Mouse (Mus musculus): Measurements from ENCODE around the gene Mettl14. TPM values are rescaled to one million over a fixed set of nuclear protein-coding genes. Genes with fewer than 3 reads are reported as not detected.
"Not testable (repeated sequence)": the region's sequence is repeated elsewhere in the genome, so short reads cannot be mapped to it uniquely, and the experiment has no call there.

Gene Mettl14
- polyA plus RNA-seq, 1 experiment from 2014 or later: 28.9 TPM

DNA sequence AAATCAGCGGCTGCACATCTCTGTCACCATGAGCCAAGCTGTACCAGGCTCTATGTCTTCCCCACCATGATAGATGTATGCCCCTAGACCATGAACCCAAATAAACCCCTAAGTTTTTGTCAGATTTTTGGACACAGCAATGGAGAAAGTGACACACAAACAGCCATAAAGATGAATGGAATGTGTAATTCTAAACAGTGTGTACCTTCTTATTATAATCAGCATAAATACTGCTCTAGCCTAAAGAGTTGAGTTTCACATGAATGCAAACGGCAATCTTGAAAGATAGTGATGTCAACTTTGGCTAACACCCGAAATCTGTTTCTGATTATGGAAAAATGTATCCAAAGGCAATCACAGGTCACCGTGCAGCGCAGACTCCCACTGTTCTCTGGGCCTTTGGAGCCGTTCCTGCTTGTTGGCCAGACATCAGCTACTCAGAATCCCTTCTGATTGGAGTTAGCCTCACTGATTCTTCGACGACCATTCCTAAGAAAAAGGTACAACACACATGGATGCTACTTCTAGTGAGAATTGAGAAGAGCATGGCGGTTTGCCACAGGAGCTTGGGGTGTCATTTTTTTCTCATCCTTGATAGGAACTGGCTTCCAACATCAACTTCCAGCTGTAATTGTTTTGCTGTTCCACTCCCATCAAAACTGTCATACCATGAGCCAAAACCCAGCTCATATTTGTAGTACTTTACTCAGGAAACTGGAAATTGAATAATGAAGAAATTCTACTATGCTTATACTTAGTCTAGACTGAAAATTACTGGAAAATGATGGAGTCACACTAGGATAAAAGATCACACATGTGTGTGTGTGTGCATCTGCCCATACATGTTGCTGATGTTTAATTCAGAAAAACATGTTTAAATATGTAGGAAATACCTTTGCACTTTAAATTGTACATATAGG is 11.9 kb upstream of the Mettl14 start:
- TF ChIP-seq CTCF (IDR thresholded peaks at IDR 0.05): no peak
- ATAC-seq (no peak), DNase-seq (ENCODE audit: low read depth, low spot score) (no peak)
- POLR2A ChIA-PET: no interaction called here
- CTCF ChIA-PET: interaction anchor here (1.8 kb wide), 1 partner anchor 14 kb away, joined by 7 read pairs; no protein-coding TSS in a partner anchor
- in situ Hi-C loops (cut with MboI; ENCODE audit: low pct_unique_long_range_greater_than_20kb): loop anchor here (25.0 kb wide), 1 partner anchor 864 kb away; no protein-coding TSS in a partner anchor
- peaks cover 5% of the 10 kb centered on the region for H3K27me3 ChIP-seq

DNA sequence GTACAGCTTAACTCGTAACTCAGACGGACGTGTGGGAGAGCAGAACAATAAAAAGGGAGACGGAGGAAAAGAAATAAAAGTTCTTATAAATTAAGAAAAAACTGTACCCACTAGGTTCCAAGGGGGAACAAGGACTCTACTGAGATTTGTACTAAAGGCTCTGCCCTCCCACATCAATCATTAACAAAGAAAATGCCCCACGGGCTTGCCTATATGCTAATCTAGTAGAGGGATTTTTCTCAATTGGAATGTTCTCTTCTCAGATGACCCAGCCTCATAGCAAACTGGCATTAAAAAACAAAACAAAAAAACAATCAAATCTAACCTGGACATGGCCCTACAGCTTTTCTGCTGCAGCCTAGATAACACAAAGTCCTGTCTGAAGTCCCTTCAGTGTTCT is 9.7 kb upstream of the Mettl14 start:
- TF ChIP-seq CTCF (IDR thresholded peaks at IDR 0.05): no peak
- in situ Hi-C loops (cut with MboI; ENCODE audit: low pct_unique_long_range_greater_than_20kb): loop anchor here (25.0 kb wide), 1 partner anchor 867 kb away; no protein-coding TSS in a partner anchor
- ATAC-seq: no peak

DNA sequence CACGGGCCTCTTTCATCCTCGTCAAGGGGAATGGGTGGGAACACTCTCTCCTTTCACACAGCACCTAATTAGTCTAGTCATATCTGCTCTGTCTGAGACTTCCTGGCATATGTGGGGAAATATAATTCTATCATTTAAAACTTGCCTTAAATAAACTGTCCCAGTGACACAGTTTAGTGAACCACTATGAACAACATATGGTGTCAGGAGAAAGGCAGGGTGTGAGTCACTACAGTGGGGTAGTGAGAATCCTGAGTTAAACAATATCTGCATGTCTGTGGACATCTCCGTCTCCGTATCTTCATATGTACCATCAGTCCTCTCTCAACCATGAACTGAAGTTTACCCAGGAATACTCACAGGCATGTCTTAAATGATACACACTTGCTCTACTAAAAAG is 5.3 kb upstream of the Mettl14 start:
- peaks cover 8% of the 10 kb centered on the region for H3K27me3 ChIP-seq
- no peak for TF ChIP-seq CTCF (IDR thresholded peaks at IDR 0.05)
- no peak for ATAC-seq
- no peak for DNase-seq (ENCODE audit: low read depth, low spot score)
- CTCF ChIA-PET: interaction anchor here (1.6 kb wide), 1 partner anchor 117 kb away, joined by 3 read pairs; no protein-coding TSS in a partner anchor
- in situ Hi-C loops (cut with MboI; ENCODE audit: low pct_unique_long_range_greater_than_20kb): loop anchor here (25.0 kb wide), 1 partner anchor 871 kb away; no protein-coding TSS in a partner anchor
- POLR2A ChIA-PET: no interaction called here

More for the DNA sequence above, 9.7 kb upstream of the Mettl14 start:
- DNase-seq (ENCODE audit: low read depth, low spot score): no peak
- ChIA-PET CTCF (no interaction called here), POLR2A (no interaction called here)
- peaks cover 8% of the 10 kb centered on the region for H3K27me3 ChIP-seq

DNA sequence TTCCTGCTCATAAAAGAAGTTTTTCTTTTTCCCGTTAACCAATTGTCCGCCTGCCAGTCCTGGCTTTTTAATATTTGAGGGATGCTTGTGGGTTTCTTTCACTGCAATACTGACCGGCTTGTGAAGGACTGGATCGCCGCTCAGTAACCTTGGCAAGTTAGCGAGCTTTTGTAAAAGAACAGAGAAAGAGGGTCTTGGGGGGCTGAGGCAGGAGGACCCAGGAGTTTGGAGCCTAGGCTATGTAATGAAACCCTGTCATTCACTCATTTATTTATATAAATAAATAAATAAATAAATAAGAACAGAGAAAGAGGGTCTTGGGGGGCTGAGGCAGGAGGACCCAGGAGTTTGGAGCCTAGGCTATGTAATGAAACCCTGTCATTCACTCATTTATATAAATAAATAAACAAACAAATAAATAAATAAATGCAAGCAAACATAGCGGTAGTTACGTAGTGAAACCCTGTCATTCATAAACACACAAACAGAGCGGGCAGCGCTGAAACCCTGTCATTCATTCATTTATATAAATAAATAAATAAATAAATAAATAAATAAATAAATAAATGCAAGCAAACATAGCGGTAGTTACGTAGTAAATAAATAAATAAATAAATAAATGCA is 361 bp upstream of the Mettl14 start:
- POLR2A ChIA-PET: interaction anchor here (0.6 kb wide), 1 partner anchor 46 kb away, joined by 5 read pairs; no protein-coding TSS in a partner anchor
- in situ Hi-C loops (cut with MboI; ENCODE audit: low pct_unique_long_range_greater_than_20kb): loop anchor here (5.0 to 25.0 kb wide), 2 partner anchors 121 to 876 kb away; no protein-coding TSS in a partner anchor
- peak; percentile 40 for ATAC-seq
- CTCF ChIA-PET; DNase-seq (ENCODE audit: low read depth, low spot score); H3K27me3 ChIP-seq: not testable (repeated sequence)

DNA sequence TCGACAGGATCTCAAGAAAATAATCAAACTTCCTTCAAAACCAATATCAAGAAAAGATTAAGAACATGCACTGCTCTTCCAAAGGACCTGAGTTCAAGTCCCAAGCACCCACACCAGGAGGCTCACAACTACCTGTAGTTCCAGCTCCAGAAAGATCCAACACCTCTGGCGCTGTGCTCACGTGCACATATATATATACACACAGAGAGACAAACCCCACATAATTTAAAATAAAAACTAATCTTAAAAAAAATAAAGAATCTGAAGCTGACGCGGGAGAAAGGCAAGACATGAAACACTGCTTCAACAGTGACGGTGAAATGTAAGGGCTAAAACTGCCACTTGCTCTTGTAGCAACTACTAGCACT is 806 bp downstream of the Mettl14 start:
- no peak for TF ChIP-seq CTCF (IDR thresholded peaks at IDR 0.05)
- DNase-seq (ENCODE audit: low read depth, low spot score) (peak; percentile 9), ATAC-seq (no peak)
- no peaks in the 10 kb centered on the region for H3K27me3 ChIP-seq
- ChIA-PET POLR2A (no interaction called here), CTCF (no interaction called here)
- in situ Hi-C loops (cut with MboI; ENCODE audit: low pct_unique_long_range_greater_than_20kb): loop anchor here (5.0 to 25.0 kb wide), 2 partner anchors 122 to 877 kb away; no protein-coding TSS in a partner anchor

DNA sequence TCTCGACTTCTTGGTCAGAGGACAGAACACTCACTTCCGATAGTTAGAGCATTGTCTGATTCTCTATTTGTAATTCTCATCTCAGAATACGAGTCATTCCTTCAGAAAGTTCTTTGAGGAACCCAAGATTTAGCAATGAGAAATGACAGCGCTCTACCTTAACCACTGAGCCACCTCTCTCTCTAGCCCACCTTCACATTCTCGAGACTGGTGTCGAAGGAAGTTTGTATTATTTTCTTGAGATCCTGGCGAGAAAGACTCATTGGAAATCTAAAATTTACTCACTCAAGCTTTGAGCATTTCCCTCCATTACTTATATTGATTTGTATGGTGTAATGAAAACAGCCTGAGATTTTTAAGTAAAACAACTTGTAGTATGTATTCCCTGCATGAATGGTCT is 1.5 kb downstream of the Mettl14 start:
- ATAC-seq (no peak), DNase-seq (ENCODE audit: low read depth, low spot score) (no peak)
- in situ Hi-C loops (cut with MboI; ENCODE audit: low pct_unique_long_range_greater_than_20kb): loop anchor here (25.0 kb wide), 1 partner anchor 878 kb away; no protein-coding TSS in a partner anchor
- POLR2A ChIA-PET: no interaction called here
- H3K27me3 ChIP-seq: no peaks in the 10 kb centered on the region
- CTCF ChIA-PET: no interaction called here
- TF ChIP-seq CTCF (IDR thresholded peaks at IDR 0.05): no peak

DNA sequence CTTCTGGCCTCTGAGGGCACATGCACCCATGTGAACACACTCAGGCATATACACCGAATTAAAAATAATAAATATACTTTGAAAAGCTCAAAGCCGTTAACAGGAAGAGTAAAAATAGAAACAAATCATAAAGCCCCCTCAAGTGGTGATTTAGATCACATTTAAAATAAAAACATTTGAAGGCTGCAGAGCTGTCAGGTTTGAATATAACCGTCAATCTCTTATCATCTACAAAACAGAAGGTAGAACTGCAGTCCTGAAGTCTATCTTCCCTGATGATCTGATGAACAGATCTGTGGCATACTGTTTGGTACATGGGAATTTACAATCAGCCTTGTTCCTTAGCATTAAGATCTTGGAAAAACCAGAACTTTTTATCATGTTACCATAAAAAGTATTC is 9.3 kb downstream of the Mettl14 start:
- H3K27me3 ChIP-seq: no peaks in the 10 kb centered on the region
- no peak for TF ChIP-seq CTCF (IDR thresholded peaks at IDR 0.05)
- ATAC-seq: no peak
- CTCF ChIA-PET: no interaction called here
- POLR2A ChIA-PET: no interaction called here
- in situ Hi-C loops (cut with MboI; ENCODE audit: low pct_unique_long_range_greater_than_20kb): loop anchor here (25.0 kb wide), 1 partner anchor 886 kb away; no protein-coding TSS in a partner anchor
- no peak for DNase-seq (ENCODE audit: low read depth, low spot score)

DNA sequence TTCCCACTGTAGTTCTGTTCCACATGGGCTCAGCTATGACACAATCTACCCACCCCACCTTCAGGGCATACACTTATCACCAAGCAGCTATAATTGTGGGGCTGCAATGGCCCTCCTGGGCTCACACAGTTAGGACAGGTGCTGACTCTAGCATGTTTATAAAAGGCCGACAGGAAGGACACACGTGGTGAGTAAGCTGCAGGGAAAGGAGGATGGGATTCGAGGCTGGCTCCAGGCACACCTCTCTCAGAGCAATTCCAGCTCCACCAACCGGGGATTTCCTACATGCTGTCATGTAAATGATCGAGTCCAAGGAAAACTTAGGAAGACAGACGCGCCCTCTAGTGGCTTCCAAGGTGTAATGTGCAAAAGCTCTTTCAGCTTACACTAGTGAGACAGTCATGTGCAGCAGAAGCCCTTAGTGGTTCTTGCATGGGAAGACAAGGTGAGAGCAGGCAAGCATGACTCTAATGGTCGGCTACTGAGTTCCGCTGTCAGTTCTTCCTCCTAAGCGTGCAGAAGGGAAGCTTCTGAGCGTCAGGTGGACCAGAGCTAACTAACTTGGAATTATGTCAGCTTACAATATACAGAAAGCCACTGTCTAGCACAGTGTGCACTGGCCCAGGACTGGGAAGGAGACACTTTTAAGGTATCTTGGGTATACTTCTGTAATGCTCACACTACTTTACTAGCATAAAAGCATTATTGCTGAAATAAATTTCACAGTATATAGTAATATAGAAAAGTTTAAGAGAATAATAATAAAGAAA is 14.0 kb downstream of the Mettl14 start:
- ChIA-PET POLR2A (no interaction called here), CTCF (interaction anchor here (0.7 to 1.9 kb wide), 25 partner anchors 9 to 340 kb away, joined by 3 to 26 read pairs (median 5); partner anchors contain the start of gene Synpo2)
- ATAC-seq: peak; percentile 95
- TF ChIP-seq CTCF (IDR thresholded peaks at IDR 0.05): peak; percentile 95
- no peaks in the 10 kb centered on the region for H3K27me3 ChIP-seq
- in situ Hi-C loops (cut with MboI; ENCODE audit: low pct_unique_long_range_greater_than_20kb): loop anchor here (25.0 kb wide), 1 partner anchor 435 kb away; no protein-coding TSS in a partner anchor
- peak; percentile 85 for DNase-seq (ENCODE audit: low read depth, low spot score)

DNA sequence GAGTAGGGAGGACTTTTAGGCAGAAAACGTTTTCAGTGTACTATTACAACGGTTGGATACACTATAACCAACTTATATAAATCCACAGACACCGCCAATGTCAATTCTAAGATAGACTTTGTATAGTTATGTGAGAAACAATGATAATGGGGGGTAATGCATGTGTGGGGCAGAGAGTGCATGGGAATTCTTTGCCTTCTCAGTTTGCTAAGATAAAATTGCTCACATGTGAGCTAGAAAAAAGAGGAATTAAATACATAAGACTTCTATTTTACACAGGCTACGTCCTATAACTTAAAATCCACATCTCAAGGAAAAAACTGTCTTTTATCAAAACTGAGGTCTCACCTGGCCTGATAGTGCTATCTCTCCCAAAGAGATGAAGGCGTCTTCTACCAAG is 15.0 kb downstream of the Mettl14 start:
- no peak for TF ChIP-seq CTCF (IDR thresholded peaks at IDR 0.05)
- ATAC-seq (no peak), DNase-seq (ENCODE audit: low read depth, low spot score) (no peak)
- CTCF ChIA-PET: interaction anchor here (1.1 to 1.9 kb wide), 10 partner anchors 8 to 212 kb away, joined by 3 to 26 read pairs (median 6); no protein-coding TSS in a partner anchor
- POLR2A ChIA-PET: no interaction called here
- H3K27me3 ChIP-seq: no peaks in the 10 kb centered on the region
- in situ Hi-C loops (cut with MboI; ENCODE audit: low pct_unique_long_range_greater_than_20kb): loop anchor here (25.0 kb wide), 1 partner anchor 434 kb away; no protein-coding TSS in a partner anchor

DNA sequence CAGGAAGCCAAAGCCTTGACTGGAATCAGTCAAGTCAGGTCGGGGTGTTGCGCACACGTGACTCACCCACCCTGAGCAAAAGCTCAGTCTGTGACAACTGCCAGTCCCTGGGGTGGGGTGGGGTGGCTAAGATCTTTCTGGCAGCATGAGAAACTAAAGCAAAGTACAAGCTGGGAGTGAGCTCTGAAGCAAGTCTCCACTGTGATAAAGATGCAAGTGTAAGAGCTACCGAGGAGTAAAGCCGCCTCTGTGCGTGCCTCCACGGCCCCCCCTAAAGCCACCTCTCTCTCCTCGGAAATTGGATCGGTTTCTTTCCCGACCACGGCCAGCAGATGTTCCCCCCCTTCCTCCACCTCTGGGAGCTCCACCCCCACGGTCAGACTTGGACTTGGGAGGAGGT is 16.7 kb downstream of the Mettl14 start:
- TF ChIP-seq CTCF (IDR thresholded peaks at IDR 0.05): no peak
- POLR2A ChIA-PET: no interaction called here
- no peak for ATAC-seq

DNA sequence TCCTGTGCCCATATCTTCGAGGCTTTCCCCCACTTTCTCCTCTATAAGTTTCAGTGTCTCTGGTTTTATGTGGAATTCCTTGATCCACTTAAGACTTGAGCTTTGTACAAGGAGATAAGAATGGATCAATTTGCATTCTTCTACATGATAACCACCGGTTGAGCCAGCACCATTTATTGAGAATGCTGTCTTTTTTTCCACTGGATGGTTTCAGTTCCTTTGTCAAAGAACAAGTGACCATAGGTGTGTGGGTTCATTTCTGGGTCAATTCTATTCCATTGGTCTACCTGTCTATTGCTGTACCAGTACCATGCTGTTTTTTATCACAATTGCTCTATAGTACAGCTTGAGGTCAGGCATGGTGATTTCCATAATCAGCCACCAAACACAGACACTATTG is 19.1 kb downstream of the Mettl14 start:
- not testable (repeated sequence) for ATAC-seq

More for the DNA sequence above, 16.7 kb downstream of the Mettl14 start:
- in situ Hi-C loops (cut with MboI; ENCODE audit: low pct_unique_long_range_greater_than_20kb): loop anchor here (25.0 kb wide), 1 partner anchor 432 kb away; no protein-coding TSS in a partner anchor
- no peak for DNase-seq (ENCODE audit: low read depth, low spot score)
- CTCF ChIA-PET: interaction anchor here (1.3 to 2.3 kb wide), 6 partner anchors 8 to 146 kb away, joined by 3 to 10 read pairs (median 5); no protein-coding TSS in a partner anchor
- H3K27me3 ChIP-seq: no peaks in the 10 kb centered on the region

More for the DNA sequence above, 19.1 kb downstream of the Mettl14 start:
- in situ Hi-C loops (cut with MboI; ENCODE audit: low pct_unique_long_range_greater_than_20kb): loop anchor here (25.0 kb wide), 1 partner anchor 430 kb away; no protein-coding TSS in a partner anchor
- POLR2A ChIA-PET; DNase-seq (ENCODE audit: low read depth, low spot score); H3K27me3 ChIP-seq: not testable (repeated sequence)
- CTCF ChIA-PET: interaction anchor here (1.4 to 1.5 kb wide), 2 partner anchors 14 to 38 kb away, joined by 3 to 4 read pairs; no protein-coding TSS in a partner anchor
